Mouse (Mus musculus): Measurements from ENCODE around the gene Bcar3.

Gene Bcar3

GRCm38 (mm10) chr3:122518231-122518736 lies 224.3 kb downstream of the Bcar3 start:
- DNase-seq: no peak

GRCm38 (mm10) chr3:122519082-122519481 lies 225.1 kb downstream of the Bcar3 start:
- DNase-seq: no peak

GRCm38 (mm10) chr3:122520365-122520764 lies 226.4 kb downstream of the Bcar3 start:
- DNase-seq: no peak

- DNase-seq: no peak
Observed at GRCm38 (mm10) chr3:122520875-122521274, 226.9 kb downstream of the Bcar3 start.

GRCm38 (mm10) chr3:122521294-122521693 lies 227.4 kb downstream of the Bcar3 start:
- DNase-seq: no peak

GRCm38 (mm10) chr3:122528477-122528876 lies 234.5 kb downstream of the Bcar3 start:
- no peak for DNase-seq

GRCm38 (mm10) chr3:122535938-122536703 lies 242.2 kb downstream of the Bcar3 start:
- no peak for DNase-seq

- peak in 1 of 2 experiments; percentile 30 for DNase-seq
Observed at GRCm38 (mm10) chr3:122538851-122539250, 244.9 kb downstream of the Bcar3 start.

- DNase-seq: no peak
Observed at GRCm38 (mm10) chr3:122539961-122540690, 246.2 kb downstream of the Bcar3 start.

GRCm38 (mm10) chr3:122540918-122541317 lies 247.0 kb downstream of the Bcar3 start:
- no peak for DNase-seq

- no peak for DNase-seq
Observed at GRCm38 (mm10) chr3:122545346-122545745, 251.4 kb downstream of the Bcar3 start.

- DNase-seq: no peak
Observed at GRCm38 (mm10) chr3:122547469-122547868, 253.5 kb downstream of the Bcar3 start.

- no peak for DNase-seq
Observed at GRCm38 (mm10) chr3:122551174-122551573, 257.2 kb downstream of the Bcar3 start.

GRCm38 (mm10) chr3:122557766-122558165 lies 263.8 kb downstream of the Bcar3 start:
- no peak for DNase-seq

- peak in 1 of 2 experiments; percentile 12 for DNase-seq
Observed at GRCm38 (mm10) chr3:122565285-122565684, 271.3 kb downstream of the Bcar3 start.

- DNase-seq: no peak
Observed at GRCm38 (mm10) chr3:122566112-122566511, 272.2 kb downstream of the Bcar3 start.

GRCm38 (mm10) chr3:122566549-122566948 lies 272.6 kb downstream of the Bcar3 start:
- no peak for DNase-seq

GRCm38 (mm10) chr3:122573426-122574286 lies 279.7 kb downstream of the Bcar3 start:
- DNase-seq: no peak

GRCm38 (mm10) chr3:122574921-122575320 lies 281.0 kb downstream of the Bcar3 start:
- DNase-seq: no peak

GRCm38 (mm10) chr3:122577360-122577759 lies 283.4 kb downstream of the Bcar3 start:
- no peak for DNase-seq
